ENCODE assay signal across 8 mouse cellular contexts in genomic region chr4:134287575-134288025, GRCm38 (mm10). TPM values are rescaled to one million over a fixed set of nuclear protein-coding genes. Genes with fewer than 3 reads are reported as not detected.
A peak's percentile ranks its signal among the peaks of the same experiment; 100 is the strongest.
DNase-seq lines count a peak whose midpoint lies in the region; ATAC-seq and TF ChIP-seq lines count a peak whose summit lies in the region.

Gene Pdik1l, minus strand, starts transcription at chr4:134287895.

- H3K9me3 ChIP-seq in forebrain, embryonic 12.5 days, result no peaks in the 10 kb centered on the region
- H3K9me3 ChIP-seq in neural tube, embryonic 15.5 days (replicated peaks), result no peaks in the 10 kb centered on the region

- 0 out of 2 replicates have a peak, but pooled peaks have one; percentile 41 for TF ChIP-seq CTCF in thymus, adult 2 months (IDR thresholded peaks at IDR 0.05; ENCODE audit: borderline replicate concordance, control insufficient read depth, extremely low read depth, insufficient read depth, low read length, poor library complexity)

- no peak; the same call in 1 of the 2 replicates for TF ChIP-seq POLR2A in thymus, adult 2 months (IDR thresholded peaks at IDR 0.05; ENCODE audit: control insufficient read depth, extremely low read depth, insufficient read depth, low read length, poor library complexity)

- H3K4me1 ChIP-seq in forebrain, embryonic 12.5 days, result peaks cover 22% of the 10 kb centered on the region
- peaks cover 31% of the 10 kb centered on the region for H3K4me1 ChIP-seq in neural tube, embryonic 15.5 days
- peaks cover 7% of the 10 kb centered on the region for H3K4me1 ChIP-seq in thymus, adult 2 months (replicated peaks; ENCODE audit: control insufficient read depth, insufficient read depth, low read length)

- H3K9ac ChIP-seq in forebrain, embryonic 12.5 days, result peak within 1 kb of the TSS; percentile 98
- peak within 1 kb of the TSS; percentile 99 for H3K9ac ChIP-seq in neural tube, embryonic 15.5 days (replicated peaks)

- H3K36me3 ChIP-seq in forebrain, embryonic 12.5 days (replicated peaks), result peaks cover 18% of the 10 kb centered on the region
- peaks cover 16% of the 10 kb centered on the region for H3K36me3 ChIP-seq in neural tube, embryonic 15.5 days
- peaks cover 6% of the 10 kb centered on the region; the same call in 1 of the 2 replicates for H3K36me3 ChIP-seq in thymus, adult 2 months (ENCODE audit: control insufficient read depth, insufficient read depth, low read length)

- peak; percentile 80 for ATAC-seq in forebrain, embryonic 12.5 days (ENCODE audit: low FRiP score)
- ATAC-seq in neural tube, embryonic 15.5 days (ENCODE audit: low FRiP score), result peak; percentile 80

- H3K27ac ChIP-seq in forebrain, embryonic 12.5 days, result peak within 1 kb of the TSS; percentile 100
- peak within 1 kb of the TSS; percentile 100 for H3K27ac ChIP-seq in neural tube, embryonic 15.5 days (replicated peaks)
- H3K27ac ChIP-seq in thymus, adult 2 months (ENCODE audit: control insufficient read depth, insufficient read depth, low read length), result peak within 1 kb of the TSS; percentile 67

- peak within 1 kb of the TSS; percentile 98 for H3K4me3 ChIP-seq in forebrain, embryonic 12.5 days (replicated peaks)
- peak within 1 kb of the TSS; percentile 100 for H3K4me3 ChIP-seq in neural tube, embryonic 15.5 days (replicated peaks)
- H3K4me3 ChIP-seq in thymus, adult 2 months (ENCODE audit: control insufficient read depth, insufficient read depth, low read length), result peak within 1 kb of the TSS; percentile 75

- H3K27me3 ChIP-seq in forebrain, embryonic 12.5 days, result 0 out of 2 replicates have a peak, but pooled peaks cover under 1% of the 10 kb centered on the region
- H3K27me3 ChIP-seq in neural tube, embryonic 15.5 days (replicated peaks), result no peaks in the 10 kb centered on the region
- H3K27me3 ChIP-seq in thymus, adult 2 months (ENCODE audit: control insufficient read depth, insufficient read depth, low read length), result no peaks in the 10 kb centered on the region

- intact Hi-C loops in heart, postnatal 10 days (cut with DNase I), result loop anchor here (2.0 kb wide), 2 partner anchors 19 to 39 kb away; no protein-coding TSS in a partner anchor

- WGBS in forebrain, embryonic 12.5 days, result 0% methylated on average over 43 of the region's 43 CpGs
- under 1% methylated on average over 43 of the region's 43 CpGs for WGBS in neural tube, embryonic 15.5 days
- under 1% methylated on average over 43 of the region's 43 CpGs for WGBS in thymus, adult 2 months

- peak; percentile 95 for DNase-seq in ES-CJ7 (ENCODE audit: low read depth, low spot score)
- peak; percentile 73 for DNase-seq in c-Kit-positive CD71-positive TER-119-negative erythroid progenitor cells, embryonic 14.5 days (ENCODE audit: low read depth)
- peak; percentile 83 to 84 for DNase-seq in heart, postnatal 10 days
- DNase-seq in layer of hippocampus, adult 11-12 months (ENCODE audit: low spot score), result peak; percentile 74
- DNase-seq in lung, adult 18-20 months, result peak; percentile 76 to 80
- DNase-seq in thymus, adult 2 months, result peak; percentile 84

- peak within 1 kb of the TSS; percentile 94 for H3K4me2 ChIP-seq in forebrain, embryonic 12.5 days
- peak within 1 kb of the TSS; percentile 93 for H3K4me2 ChIP-seq in neural tube, embryonic 15.5 days

RNA-seq across cellular contexts. Expression of gene Pdik1l, which starts in this region (rescaled TPM):
- polyA plus RNA-seq in forebrain, embryonic 12.5 days (2016; fragmentation: Nextera tagmentation; extraction: Ambion mirVana), result 33.3 and 34.8 TPM in 2 replicates
- total RNA-seq in heart, postnatal 10 days (2021), result 10 to 100 TPM in 1 of 2 experiments, 1 to 10 TPM in 1; 7.5 to 10.3 TPM
- polyA plus RNA-seq in neural tube, embryonic 15.5 days (2015; fragmentation: Nextera tagmentation; extraction: Ambion mirVana), result 32.1 and 33.9 TPM in 2 replicates
- 13.3 and 14.4 TPM in 2 replicates for polyA plus RNA-seq in thymus, adult 2 months (2012; rRNA removed)

Comparison
In these comparisons a context has a peak if more than half of its experiments do, and no peak if none do; other contexts are left out.
1. Peak in every context shown above with its lines: DNase-seq, ATAC-seq, H3K4me3 ChIP-seq and H3K27ac ChIP-seq.